Mouse (Mus musculus) CD4-positive, CD25-positive, alpha-beta regulatory T cell, adult 2 months (primary cell): ENCODE results near the gene Slc12a9.

Experiments used
- DNase-seq: peaks from one replicate; pipeline ENCODE4 v3.0.0-alpha.2; 2012; ENCODE audit warnings: low read depth, low spot score

Slc12a9 gene

DNA sequence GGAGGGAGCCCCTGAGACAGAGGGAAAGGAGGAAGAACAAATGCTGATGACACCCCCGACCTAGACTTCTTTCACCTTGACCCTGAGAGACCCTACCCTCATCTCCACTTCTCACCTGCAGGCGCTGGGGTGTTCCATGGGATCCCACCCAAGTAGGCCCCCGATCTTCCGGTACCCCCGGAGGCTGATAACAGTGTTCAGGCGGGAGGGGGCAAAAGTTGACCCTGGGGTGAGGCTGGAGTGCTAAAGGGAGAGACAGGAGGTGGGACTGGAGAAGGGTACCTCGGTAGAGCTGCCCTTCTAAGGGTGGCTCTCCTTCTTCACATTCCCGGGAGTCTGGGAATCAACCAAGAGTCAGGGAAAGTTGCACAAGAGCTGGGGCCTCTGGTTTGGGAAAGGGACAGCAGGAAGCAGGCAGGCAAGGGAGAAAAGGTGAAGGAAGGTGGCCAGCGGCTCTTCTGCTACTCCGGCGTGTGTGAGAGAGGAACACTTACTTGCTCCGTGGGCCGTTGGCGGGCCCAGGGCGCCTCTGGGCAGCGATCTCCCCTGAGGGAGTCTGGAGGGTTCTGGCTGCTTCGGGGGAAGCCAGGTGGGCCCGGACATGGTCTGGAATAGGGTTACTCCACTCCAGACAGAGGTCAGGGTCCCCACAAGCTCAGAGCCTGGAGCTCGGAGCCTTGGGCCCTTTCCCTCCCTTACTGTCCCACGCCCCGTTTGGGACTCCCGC lies 19.8 kb downstream of the Slc12a9 start:
- DNase-seq: no peak

DNA sequence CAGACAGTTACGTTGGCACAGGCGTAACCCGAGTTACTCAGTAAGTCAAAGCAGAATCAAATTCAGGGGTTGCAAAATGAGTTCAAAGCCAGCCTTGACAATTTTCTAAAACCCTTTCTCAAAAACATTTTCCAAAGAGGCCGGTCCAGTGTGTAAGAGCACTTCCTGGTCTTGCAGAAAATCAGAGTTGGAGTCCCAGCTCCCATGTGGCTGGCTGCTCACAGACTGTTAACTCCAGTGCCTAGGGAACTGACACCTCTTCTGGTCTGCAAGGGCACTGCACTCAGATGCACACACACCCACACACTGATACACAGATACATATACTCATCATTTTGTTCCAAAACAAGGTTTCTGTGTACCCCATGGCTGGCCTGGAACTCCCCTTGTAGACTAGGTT lies 25.0 kb downstream of the Slc12a9 start:
- DNase-seq: peak; percentile 37

DNA sequence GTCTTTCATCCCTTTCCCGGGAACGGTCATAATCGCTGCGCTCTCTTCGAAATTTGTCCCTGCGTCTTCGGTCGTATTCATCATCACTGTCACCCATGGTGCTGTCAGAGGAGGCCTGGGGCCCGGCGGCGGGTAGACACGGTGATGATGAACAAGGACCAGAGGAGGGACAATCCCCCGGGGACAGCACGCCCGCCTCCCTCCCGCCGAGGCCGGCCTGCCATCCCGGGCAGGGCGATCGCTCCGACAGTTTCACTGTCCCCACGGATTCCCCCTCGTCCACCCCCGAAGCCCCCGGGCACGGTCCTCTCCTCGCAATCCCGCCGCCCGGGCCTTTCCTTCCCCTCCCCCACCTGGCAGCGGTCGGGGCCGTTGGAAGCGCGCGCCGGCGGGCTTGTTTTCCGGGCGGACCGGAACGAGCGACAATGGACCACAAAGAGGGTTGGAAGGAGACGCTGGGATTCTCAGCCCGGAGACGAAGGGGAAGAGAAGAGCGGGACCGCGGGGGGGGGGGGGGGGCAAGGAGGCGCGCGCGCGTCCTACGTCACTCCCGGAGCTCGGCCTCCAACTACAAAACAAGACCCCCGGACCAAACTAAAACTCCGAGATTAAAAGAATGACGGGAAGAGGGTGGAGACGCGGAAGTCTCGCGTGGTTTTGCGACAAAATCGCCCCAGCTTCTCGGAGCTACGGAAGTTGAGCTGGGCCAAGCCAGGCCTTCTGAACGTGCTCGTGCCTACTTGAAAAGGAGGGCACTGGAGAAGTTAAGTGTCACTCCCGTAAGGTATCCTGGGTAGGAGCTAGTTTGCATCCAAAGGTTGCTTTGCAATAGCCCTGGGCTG lies 26.1 kb downstream of the Slc12a9 start, which contains the start of gene Srrt:
Srrt (minus strand) TSS at position 604 of the 842 bp plus-strand sequence.
- peak; percentile 95 for DNase-seq

DNA sequence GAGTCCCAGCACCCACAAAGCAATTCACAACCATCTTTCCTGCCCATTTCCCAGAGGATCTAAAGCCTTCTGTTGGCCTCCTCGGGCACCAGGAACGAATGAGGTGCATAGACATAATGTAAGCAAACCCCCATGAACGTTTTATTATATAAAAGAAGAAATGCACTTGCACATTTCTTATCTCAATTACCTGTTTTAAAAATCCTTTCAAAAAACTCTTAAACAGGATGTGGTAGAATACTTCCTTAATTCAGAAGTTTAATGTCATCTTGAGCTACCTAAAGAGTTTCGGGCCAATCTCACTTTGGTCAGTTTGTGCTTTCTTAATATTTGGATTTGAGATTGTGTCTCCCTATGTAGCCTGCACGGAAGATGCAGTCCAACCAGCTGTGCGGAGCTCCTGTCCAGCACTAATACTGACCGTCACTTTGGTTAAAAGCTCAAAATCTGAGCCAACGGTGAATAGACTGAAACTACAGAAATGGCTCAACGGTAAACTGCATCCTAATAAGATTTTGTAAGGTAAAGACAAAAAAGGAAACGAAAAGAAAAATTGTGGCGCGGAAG lies 26.9 kb downstream of the Slc12a9 start:
- peak; percentile 31 for DNase-seq

DNA sequence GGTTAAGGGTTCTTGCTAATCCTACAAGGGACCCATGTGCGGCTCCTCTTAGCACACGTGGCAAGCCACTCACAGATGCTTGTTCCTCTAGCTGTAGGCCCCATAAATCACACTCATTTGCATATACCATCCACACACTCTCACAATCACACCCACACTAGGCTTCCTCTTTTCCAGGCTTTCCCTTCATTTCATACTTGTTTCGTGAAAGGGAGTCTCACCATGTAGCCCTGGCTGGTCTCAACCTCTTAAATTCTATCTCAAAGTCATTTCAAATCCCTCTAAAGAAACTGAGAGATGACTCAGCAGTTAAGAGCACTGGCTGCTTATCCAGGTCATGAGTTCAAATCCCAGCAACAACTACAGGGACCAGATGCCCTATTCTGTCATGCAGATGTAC lies 27.6 kb downstream of the Slc12a9 start:
- no peak for DNase-seq

DNA sequence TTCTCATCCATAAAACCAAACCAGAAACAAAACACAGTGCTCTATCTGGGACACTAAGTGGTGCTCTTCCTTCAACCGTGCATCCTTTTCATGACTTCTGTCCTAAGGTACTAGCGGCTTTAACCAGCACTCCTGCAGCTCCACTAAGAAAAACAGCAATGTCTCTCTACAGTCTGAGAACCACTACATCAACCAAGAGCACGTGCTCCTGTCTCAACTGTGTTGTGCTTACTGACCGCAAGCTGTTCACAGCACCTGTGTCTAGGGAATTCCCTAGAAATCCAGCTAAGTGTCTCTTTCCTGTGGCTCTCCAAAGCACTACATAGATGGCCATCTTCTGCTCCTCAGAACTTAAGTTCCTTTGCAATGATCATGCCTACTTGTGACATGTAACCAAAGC lies 28.6 kb downstream of the Slc12a9 start:
- no peak for DNase-seq

DNA sequence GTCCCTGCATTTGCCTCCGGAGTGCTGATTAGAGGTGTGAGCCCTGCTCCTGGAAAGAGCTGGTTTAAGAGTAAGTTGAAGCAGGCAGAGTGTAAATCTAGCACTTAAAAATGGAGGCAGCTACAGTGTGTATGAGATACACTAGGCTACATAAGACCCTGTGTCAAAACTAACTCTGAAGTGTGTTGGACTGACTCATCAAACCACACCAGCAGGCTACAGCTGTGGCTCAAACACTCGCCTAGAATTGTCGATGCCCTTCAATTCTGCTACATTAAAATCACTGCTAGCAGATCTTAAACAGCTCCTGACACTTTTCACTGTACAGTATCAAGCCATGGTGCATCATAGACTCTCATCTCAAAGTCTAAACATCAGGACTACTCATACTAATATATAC lies 29.2 kb downstream of the Slc12a9 start:
- DNase-seq: no peak

DNA sequence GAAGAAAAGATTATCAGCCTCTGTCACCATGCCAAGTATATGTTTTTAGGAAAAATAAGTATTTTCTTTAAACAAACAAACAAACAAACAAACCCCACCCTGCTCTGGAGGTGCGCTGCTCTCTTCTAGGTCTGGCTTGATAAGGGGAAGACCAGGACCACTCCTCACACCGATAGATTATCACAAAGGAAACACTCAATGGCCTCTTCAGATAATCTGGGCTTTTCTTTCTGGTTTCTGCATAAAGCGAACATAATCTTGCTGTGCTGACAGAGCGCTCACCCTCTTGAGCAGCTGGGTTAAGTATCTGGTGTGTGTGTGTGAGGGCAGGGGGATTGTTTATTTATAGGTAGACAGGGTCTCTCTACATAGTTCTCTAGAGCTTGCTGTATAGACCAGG lies 29.8 kb downstream of the Slc12a9 start:
- no peak for DNase-seq

DNA sequence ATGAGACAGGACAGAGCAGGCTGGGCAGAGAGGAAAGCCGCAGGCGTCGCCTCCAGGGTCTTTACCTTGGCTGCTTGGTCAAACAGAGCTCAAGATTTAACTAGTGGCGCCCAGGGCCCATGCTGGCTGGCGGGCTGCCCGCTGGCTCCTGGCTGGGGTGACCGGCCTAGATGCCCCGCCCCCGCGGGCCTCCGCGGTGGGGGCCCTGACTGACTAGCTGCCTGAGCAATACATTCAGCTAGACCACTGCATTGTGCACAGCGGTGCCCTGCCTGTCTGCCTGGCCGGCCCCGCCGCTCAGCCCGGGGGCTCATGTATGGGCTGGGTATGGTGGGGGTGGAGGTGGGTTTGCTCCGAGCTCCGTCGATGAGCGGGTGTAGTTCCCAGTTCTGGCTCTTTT lies 32.1 kb downstream of the Slc12a9 start:
- DNase-seq: no peak

DNA sequence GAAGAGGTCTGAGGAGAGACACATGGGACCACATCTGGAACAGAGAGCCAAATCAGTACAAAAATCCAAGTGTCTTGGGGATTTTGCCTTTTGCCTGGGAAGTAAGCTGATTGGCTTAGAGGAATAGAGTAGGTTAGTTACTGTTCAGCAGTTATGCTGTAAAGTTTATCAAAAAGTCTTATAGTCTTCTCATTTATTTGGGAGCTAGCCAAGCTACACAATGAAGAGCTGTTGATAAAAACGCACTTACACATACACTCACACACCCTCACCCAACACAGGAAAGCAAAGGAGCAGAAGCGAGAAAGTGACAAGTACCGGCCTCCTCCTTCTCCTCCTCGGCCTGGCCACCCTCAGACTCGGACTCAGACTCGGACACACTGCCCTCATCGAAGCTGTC lies 34.2 kb downstream of the Slc12a9 start:
- no peak for DNase-seq

DNA sequence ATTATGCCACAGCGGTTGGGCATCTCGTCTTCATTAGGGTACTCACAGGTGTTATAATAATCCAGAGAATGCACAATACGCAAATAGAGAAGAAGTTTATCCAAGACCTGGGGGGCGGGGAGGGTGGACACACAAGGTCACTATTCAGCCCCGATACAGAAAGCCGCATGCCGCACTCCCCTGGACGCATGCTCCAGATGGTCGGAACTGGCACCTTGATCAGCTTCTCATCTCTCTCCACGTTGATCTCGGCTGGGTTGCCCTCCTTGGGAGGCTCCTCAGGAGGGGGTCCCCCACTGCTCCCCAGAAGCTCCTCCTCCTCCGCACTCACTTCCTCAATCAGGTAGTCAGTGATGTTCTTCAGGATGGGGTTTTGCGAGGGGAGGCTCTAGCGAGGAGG lies 36.3 kb downstream of the Slc12a9 start:
- no peak for DNase-seq

DNA sequence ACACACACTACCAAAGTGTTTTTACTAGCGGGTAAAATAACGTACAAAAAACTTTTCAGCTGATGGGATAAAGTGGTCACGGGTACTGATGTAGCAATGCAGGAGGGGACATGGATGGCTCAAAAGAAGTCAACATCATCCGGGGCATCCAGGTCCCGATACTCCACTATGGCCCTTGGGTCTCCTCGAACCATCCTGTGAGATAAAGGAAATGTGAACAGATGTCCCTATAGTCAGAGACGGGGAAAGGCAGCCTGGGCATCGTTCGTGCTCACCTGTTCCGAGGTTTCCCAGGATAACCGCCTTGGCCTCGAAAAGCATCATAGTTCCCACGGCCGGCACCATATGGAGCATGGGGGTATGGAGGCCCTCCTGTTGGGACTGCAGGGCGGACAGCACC lies 37.7 kb downstream of the Slc12a9 start:
- DNase-seq: no peak

DNA sequence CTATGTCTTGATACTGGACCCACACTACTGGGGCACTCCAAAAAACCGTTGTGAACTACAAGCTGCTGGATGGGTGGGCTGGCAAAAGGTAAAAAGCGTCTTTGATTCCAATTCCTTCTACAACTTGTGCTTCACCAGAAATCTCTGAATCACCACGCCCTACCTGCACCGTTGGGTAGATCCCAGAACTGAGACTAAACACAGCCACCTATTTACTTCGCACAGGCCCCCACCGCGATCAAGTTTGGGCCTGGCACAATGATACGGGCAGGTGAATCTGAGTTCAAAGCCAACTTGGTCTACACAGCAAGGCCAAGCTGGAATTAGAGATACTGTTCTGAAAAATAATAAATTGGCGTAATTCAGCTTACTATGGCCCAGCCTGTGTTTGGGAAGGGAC lies 38.1 kb downstream of the Slc12a9 start:
- no peak for DNase-seq

DNA sequence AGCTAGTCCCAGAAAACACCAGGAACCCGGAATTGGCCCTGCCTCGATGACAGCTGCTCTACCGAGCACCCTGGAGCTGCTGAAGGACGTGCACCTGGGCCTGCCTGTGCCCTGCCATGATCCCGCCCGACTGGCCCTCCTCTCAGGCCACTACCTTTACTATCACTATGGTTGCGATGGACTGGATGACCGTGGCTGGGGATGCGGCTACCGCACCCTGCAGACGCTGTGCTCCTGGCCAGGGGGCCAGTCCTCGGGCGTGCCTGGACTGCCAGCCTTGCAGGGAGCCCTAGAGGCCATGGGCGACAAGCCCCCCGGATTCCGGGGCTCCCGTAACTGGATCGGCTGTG lies 38.7 kb downstream of the Slc12a9 start:
- DNase-seq: no peak

DNA sequence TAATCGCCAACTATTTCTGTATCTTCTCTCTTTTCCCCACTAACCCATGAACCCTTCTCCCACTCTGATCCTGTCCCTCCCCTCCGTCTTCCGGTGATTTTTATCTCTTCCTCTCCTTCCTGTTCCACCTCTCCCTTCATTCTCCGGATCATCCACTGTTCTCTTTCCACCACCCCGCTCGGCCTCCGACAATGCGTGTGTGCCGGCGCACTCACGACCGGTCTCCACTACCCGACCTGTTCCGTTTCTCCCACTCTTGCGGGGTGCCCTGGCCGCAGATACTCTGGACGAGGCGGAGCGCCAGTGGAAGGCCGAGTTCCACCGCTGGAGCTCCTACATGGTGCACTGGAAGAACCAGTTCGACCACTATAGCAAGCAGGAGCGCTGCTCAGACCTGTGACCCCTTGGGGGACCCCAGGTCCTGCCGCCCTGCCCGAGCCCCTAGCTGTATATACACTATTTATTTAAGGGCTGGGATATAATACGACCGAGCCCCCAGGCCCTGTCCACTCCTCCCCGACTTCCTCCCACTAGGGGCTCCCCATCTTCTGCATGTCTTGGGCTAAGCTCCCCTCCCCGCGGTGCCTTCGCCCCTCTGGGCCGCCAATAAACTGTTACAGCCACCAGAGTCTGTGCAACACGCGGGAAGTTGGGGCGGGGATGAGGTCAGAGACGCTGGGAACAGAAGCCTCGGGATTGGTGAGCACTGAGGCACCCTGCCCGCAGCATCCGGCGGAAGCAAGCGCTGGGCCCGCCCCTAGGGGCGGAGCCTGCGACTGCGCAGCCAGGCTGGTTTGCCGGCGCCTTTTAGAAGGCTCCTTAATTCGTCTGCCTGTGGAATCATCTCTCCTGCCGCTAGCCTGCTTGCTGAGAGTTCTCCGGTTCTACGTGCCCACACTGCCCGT lies 39.3 kb downstream of the Slc12a9 start, which contains the start of gene Ufsp1:
Ufsp1 (plus strand) TSS at position 791 of the 905 bp plus-strand sequence.
- DNase-seq: peak; percentile 96

DNA sequence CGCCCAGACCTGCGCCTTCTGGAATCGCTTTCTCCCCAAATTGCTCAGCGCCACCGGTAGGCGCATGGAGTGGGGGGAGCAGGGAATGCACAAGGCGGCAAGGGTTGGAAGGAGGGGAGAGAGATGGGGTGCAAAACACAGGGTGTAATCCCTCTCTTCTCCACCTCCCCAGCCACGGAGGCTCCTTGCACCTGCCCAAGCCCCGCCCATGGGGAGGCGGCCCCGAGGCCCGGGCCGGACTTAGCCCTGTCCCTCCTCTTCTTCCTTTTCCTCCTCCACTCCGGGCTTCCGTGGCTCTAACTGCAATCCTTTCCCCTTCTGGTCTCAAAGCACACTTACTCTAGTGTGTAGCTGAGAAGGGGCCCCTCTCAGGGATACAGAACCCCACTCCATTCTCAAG lies 40.1 kb downstream of the Slc12a9 start:
- DNase-seq: peak; percentile 72

DNA sequence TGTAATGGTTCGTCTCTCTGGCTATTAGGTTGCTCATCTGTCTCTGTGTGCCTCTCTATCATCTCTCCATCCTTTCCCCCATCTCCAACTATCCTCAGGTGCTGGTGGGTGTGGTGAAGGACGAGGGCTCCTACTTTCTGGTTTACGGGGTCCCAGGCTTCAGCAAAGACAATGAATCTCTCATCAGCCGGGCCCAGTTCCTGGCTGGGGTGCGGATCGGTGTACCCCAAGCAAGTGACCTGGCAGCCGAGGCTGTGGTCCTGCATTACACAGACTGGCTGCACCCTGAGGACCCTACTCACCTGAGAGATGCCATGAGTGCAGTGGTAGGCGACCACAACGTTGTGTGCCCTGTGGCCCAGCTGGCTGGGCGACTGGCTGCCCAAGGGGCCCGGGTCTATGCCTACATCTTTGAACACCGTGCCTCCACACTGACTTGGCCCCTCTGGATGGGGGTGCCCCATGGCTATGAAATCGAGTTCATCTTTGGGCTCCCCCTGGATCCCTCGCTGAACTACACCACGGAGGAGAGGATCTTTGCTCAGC lies 41.9 kb downstream of the Slc12a9 start:
- no peak for DNase-seq

DNA sequence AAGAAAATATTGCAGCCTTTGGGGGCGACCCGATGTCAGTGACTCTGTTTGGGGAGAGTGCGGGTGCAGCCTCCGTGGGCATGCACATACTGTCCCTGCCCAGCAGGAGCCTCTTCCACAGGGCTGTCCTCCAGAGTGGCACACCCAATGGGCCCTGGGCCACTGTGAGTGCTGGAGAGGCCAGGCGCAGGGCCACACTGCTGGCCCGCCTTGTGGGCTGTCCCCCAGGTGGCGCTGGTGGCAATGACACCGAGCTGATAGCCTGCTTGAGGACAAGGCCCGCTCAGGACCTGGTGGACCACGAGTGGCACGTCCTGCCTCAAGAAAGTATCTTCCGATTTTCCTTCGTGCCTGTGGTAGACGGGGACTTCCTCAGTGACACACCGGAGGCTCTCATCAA lies 42.7 kb downstream of the Slc12a9 start:
- peak; percentile 63 for DNase-seq

DNA sequence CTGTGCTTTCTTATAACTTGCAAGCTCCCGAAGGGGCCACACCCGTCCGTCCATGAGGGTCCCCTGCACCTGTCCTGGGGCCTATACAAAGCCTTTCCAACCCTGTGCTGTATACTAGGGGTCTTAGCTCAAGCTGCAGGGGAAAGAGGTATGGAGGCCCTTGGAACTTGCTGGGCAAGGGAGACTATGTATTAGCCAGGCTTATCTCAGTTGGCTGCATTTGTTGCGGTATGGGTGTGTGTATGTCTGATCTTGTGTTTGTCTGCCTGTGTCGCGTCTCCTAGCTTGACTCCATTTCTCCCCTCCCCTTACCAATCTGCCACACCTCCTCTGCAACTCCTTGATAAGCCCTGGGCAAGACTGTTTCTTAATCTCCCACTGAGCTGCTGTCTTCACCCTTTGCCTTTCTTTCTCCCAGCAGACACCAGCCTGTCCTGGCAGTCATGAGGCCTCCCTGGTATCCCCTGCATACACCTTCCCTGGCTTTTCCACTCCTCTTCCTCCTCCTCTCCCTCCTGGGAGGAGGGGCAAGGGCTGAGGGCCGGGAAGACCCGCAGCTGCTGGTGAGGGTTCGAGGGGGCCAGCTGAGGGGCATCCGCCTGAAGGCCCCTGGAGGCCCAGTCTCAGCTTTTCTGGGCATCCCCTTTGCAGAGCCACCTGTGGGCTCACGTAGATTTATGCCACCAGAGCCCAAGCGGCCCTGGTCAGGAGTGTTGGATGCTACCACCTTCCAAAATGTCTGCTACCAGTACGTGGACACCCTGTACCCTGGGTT lies 43.6 kb downstream of the Slc12a9 start:
- no peak for DNase-seq

DNA sequence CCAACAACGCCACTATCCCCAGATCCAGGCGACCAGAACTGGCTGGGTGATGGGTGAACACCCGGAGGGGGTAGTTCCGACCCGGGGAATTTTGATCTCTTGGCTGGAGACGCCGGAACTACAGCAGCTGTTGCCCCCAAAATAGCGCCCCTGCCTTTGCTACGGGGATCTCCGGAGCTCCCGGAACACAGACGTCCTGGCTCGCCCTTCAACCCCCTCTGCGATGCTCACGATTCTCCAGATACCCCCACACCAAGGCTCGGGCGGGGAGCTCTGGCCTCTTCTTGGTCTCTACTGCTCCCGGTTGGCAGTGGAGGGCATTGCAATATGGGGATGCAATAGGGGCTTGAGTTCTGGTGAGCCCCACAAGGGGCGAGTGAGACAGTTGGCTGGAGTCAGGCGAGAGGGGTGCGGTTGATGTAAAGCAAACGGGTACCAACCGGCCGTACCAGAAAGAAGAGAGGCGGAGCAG lies 44.4 kb downstream of the Slc12a9 start:
- DNase-seq: peak; percentile 54
